Mouse (Mus musculus) midbrain, embryonic 11.5 days (tissue): ENCODE results near the gene AI597479. TPM values are rescaled to one million over a fixed set of nuclear protein-coding genes. Genes with fewer than 3 reads are reported as not detected.

Experiments used
- ATAC-seq: fragments of 200-750 bp; cut with Nextera tagmentation; 2 replicates; pipeline ENCODE4 v1.8.0; 2017; ENCODE audit warnings: moderate TSS enrichment, moderate library complexity; ENCODE audit not compliant: low FRiP score
- DNase-seq: peaks from one replicate; pipeline ENCODE4 v3.0.0; 2015; ENCODE audit warnings: low spot score; ENCODE audit errors: missing footprints
- H3K27ac ChIP-seq: fragments of 300-500 bp; sonication (generic); 2 replicates; pipeline ENCODE4 v1.5.1; 2014; ENCODE audit warnings: low read depth, low read length
- H3K27me3 ChIP-seq: fragments of 300-500 bp; sonication (generic); 2 replicates; pipeline ENCODE4 v1.6.1; 2014; ENCODE audit warnings: mild to moderate bottlenecking, low read length, moderate library complexity, mixed read lengths; ENCODE audit not compliant: control insufficient read depth, insufficient read depth
- H3K36me3 ChIP-seq: fragments of 300-500 bp; sonication (generic); 2 replicates; pipeline ENCODE4 v1.6.1; 2014; ENCODE audit warnings: mild to moderate bottlenecking, low read length, moderate library complexity, mixed read lengths; ENCODE audit not compliant: control insufficient read depth, insufficient read depth
- H3K4me1 ChIP-seq: fragments of 300-500 bp; sonication (generic); 2 replicates; pipeline ENCODE4 v1.6.1; 2014; ENCODE audit warnings: low read length; ENCODE audit not compliant: control insufficient read depth, insufficient read depth
- H3K4me2 ChIP-seq: fragments of 300-500 bp; sonication (generic); 2 replicates; pipeline ENCODE4 v1.6.1; 2014; ENCODE audit warnings: mild to moderate bottlenecking, moderate library complexity
- H3K4me3 ChIP-seq: fragments of 300-500 bp; sonication (generic); 2 replicates; pipeline ENCODE4 v1.5.1; 2014; ENCODE audit warnings: low read depth, low read length
- H3K9ac ChIP-seq: fragments of 300-500 bp; sonication (generic); 2 replicates; pipeline ENCODE4 v1.6.1; 2014; ENCODE audit warnings: low read length
- H3K9me3 ChIP-seq: fragments of 300-500 bp; sonication (generic); 2 replicates; pipeline ENCODE4 v1.6.1; 2016; ENCODE audit warnings: low read length; ENCODE audit not compliant: control insufficient read depth
- WGBS: fragments of 180-500 bp; shearing (Covaris S2); extraction: QIAGEN DNeasy Blood & Tissue Kit; methylation state at CpG from one replicate; pipeline ENCODE4 v1.1.7; 2014; 5-methylcytosine and 5-hydroxymethylcytosine counted together
- polyA plus RNA-seq: library from polyadenylated mRNA; unstranded; fragments of >200 nt; fragmentation: Nextera tagmentation; extraction: Ambion mirVana; gene quantifications from 2 replicates; pipeline ENCODE4 v1.2.1, GENCODE M21; 2014

The AI597479 gene
- polyA plus RNA-seq, 1 experiment from 2014 or later: 41.7 TPM

GRCm38 (mm10) chr1:43112882-43113281, 14.4 kb downstream of the AI597479 start:
- Histone ChIP-seq H3K36me3 (peaks cover 11% of the 10 kb centered on the region), H3K27me3 (no peaks in the 10 kb centered on the region), H3K9me3 (no peaks in the 10 kb centered on the region), H3K4me2 (no peak overlapping the region), H3K4me3 (no peak overlapping the region), H3K9ac (no peak overlapping the region), H3K27ac (no peak overlapping the region), H3K4me1 (no peaks in the 10 kb centered on the region)
- ATAC-seq (no peak), DNase-seq (no peak)
- WGBS: 88% methylated on average over 2 of the region's 2 CpGs

DNA sequence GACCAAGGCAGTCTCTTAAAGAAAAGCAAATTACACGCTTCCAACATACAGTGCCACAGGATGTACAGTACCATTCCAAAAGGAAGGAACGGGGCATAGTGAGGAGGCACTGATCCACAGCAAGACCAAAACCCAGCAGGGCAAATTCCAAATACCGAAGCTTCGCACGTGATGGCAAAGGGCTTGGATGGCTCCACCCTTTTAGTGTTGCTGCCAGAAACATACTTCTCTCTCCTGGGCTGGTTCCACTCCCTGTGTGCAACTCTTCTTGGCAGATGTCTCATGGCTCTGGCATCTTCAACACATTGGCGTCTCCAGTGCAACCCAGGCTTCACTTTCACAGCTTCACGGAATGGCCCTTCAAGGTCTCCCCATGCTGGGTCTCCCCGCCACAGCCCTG, 18.9 kb downstream of the AI597479 start:
- no peak overlapping the region for H3K9ac ChIP-seq
- H3K36me3 ChIP-seq: peaks cover 12% of the 10 kb centered on the region
- no peaks in the 10 kb centered on the region for H3K27me3 ChIP-seq
- ATAC-seq (no peak), DNase-seq (no peak)
- H3K27ac ChIP-seq: no peak overlapping the region
- no peaks in the 10 kb centered on the region for H3K4me1 ChIP-seq
- H3K4me2 ChIP-seq: no peak overlapping the region
- no peaks in the 10 kb centered on the region for H3K9me3 ChIP-seq
- H3K4me3 ChIP-seq: no peak overlapping the region
- 94% methylated on average over 8 of the region's 8 CpGs for WGBS

DNA sequence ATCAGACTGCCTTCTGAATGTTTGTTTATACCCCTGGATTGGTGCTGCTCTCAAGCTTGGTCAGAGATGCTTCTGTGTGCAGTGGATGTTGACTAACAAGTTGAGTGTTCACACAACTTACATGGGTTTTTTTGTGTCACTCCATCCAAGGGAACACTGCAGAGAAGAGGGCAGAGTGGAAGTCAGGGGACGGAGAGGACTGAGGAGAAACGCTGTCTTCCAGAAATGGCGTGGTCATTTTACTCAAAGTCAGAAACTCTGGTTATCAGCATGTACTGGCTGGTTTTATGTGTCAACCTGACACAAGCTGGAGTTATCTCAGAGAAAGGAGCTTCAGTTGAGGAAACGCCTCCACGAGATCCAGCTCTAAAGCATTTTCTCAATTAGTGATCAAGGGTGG, 22.4 kb downstream of the AI597479 start:
- Histone ChIP-seq H3K4me2 (no peak overlapping the region), H3K4me1 (no peaks in the 10 kb centered on the region), H3K4me3 (no peak overlapping the region), H3K9me3 (no peaks in the 10 kb centered on the region), H3K9ac (no peak overlapping the region), H3K27me3 (no peaks in the 10 kb centered on the region), H3K36me3 (peaks cover 12% of the 10 kb centered on the region), H3K27ac (no peak overlapping the region)
- no peak for DNase-seq
- no peak for ATAC-seq
- over 99% methylated on average over 5 of the region's 5 CpGs for WGBS

DNA sequence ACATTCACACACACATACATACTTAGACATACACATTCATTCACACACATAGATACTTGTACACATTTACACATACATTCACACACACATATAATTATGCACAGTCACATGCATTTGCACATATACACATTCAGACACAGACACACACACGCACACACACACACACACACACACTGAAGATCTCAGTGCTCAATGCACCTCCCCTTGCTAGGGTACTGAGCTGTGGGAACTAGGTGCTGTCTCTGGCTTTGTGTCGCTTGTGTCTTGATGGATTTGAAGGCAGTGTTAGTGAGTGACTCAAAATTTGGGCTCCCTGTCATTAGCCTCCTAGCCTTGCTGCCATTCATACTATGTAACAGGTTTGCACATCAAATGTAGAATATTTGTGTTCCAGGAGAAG, 24.1 kb downstream of the AI597479 start:
- H3K27ac ChIP-seq: no peak overlapping the region
- WGBS: 93% methylated on average over 2 of the region's 2 CpGs
- no peak overlapping the region for H3K4me3 ChIP-seq
- H3K4me2 ChIP-seq: no peak overlapping the region
- peaks cover 4% of the 10 kb centered on the region; the same call in 1 of the 2 replicates for H3K36me3 ChIP-seq
- H3K9me3 ChIP-seq: no peaks in the 10 kb centered on the region
- DNase-seq (no peak), ATAC-seq (no peak)
- no peaks in the 10 kb centered on the region for H3K4me1 ChIP-seq
- H3K9ac ChIP-seq: no peak overlapping the region
- no peaks in the 10 kb centered on the region for H3K27me3 ChIP-seq

- H3K4me3 ChIP-seq: no peak overlapping the region
- no peaks in the 10 kb centered on the region for H3K27me3 ChIP-seq
- no peaks in the 10 kb centered on the region for H3K9me3 ChIP-seq
- no peak overlapping the region for H3K4me2 ChIP-seq
- WGBS: 84% methylated on average over 4 of the region's 4 CpGs
- H3K4me1 ChIP-seq: no peaks in the 10 kb centered on the region
- ATAC-seq (no peak), DNase-seq (no peak)
- H3K27ac ChIP-seq: no peak overlapping the region
- no peak overlapping the region for H3K9ac ChIP-seq
- H3K36me3 ChIP-seq: no peaks in the 10 kb centered on the region
These were observed 26.2 kb downstream of the AI597479 start for GRCm38 (mm10) chr1:43124726-43125125.

DNA sequence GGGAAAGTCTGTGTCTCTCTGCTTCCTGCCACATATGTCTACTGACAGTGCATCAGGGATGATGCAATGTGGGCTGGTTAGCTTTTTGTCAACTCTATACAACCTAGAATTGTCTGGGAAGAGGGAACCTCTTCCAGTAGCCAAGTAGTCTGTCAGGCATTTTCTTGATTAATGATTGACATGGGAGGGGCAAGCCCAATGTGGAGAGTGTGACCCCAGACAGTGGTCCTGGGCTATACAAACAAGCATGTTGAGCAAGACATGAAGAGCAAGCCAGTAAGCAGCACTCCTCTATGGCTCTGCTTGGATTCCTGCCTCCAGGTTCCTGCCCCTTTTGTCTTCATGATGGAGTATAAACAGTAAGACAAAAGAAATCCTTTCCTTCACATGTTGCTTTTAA, 28.7 kb downstream of the AI597479 start:
- DNase-seq: no peak
- Histone ChIP-seq H3K36me3 (no peaks in the 10 kb centered on the region), H3K9me3 (no peaks in the 10 kb centered on the region), H3K4me3 (no peak overlapping the region), H3K4me1 (no peaks in the 10 kb centered on the region), H3K27ac (no peak overlapping the region), H3K4me2 (no peak overlapping the region), H3K27me3 (no peaks in the 10 kb centered on the region), H3K9ac (no peak overlapping the region)
- ATAC-seq: no peak

GRCm38 (mm10) chr1:43127820-43128610, 29.5 kb downstream of the AI597479 start:
- no peak overlapping the region for H3K27ac ChIP-seq
- WGBS: 86% methylated on average over 8 of the region's 8 CpGs
- H3K27me3 ChIP-seq: no peaks in the 10 kb centered on the region
- H3K4me2 ChIP-seq: no peak overlapping the region
- H3K9ac ChIP-seq: no peak overlapping the region
- no peaks in the 10 kb centered on the region for H3K36me3 ChIP-seq
- no peaks in the 10 kb centered on the region for H3K9me3 ChIP-seq
- no peak overlapping the region for H3K4me3 ChIP-seq
- no peaks in the 10 kb centered on the region for H3K4me1 ChIP-seq
- ATAC-seq: no peak
- no peak for DNase-seq

DNA sequence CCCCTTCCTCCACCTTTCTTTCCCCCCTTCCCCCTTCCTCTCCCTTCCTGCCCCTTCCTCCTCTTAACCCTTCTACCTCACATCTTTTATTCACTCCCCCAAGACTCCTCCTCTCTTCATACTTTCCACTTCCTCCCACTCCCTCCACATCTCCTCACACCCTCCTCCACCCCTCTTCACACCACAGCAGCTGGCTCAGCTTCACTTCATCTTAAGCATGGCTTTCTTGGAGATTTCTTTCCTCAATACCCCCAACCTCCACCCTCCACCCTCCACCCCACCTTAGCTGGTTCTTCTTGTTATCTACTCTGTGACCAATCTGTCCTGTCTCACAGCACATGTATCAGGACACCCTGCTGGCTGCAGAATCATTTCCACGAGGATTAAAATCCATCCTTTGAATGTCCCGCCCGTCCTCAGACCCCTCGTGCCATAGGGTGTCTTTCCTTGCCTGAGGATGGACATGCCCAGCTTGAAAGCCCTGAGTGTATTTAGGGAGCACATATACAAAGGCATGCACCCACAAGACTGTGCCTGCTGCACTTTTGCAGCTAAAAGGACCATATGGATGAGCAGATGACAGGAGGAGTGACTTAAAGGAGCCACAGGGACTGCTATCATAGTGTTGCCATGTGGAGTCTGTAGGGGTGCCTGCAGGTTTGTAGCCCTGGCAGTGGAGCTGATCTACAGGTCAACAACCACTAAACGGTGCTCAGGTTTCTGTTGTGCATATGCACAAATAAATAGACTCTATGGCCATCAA, 31.9 kb downstream of the AI597479 start:
- no peak overlapping the region for H3K27ac ChIP-seq
- 78% methylated on average over 5 of the region's 5 CpGs for WGBS

DNA sequence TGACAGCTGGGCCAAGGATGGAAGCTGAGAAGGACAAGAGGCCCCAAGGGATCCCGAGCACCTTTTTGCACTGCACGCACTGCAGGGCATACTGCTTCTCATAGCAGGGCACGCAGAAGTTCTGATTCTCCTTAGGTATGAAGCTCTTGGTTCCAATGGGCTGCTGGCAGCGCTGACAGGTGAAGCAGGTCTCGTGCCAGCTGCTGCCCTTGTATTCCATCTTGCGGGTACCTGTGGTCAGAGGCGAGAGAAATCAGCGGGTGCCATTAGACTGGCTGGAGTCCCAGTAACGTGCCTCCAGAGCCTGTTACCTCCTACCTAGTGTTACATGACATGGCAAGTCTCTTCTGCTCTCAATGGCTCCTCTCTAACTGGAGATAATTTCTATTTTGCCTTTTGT, 33.1 kb downstream of the AI597479 start:
- DNase-seq (no peak), ATAC-seq (no peak)
- Histone ChIP-seq H3K4me3 (no peak overlapping the region), H3K4me1 (no peaks in the 10 kb centered on the region), H3K36me3 (no peaks in the 10 kb centered on the region), H3K27me3 (no peaks in the 10 kb centered on the region), H3K27ac (no peak overlapping the region), H3K4me2 (no peak overlapping the region), H3K9ac (no peak overlapping the region), H3K9me3 (no peaks in the 10 kb centered on the region)
- 89% methylated on average over 9 of the region's 9 CpGs for WGBS

More for the DNA sequence above, 31.9 kb downstream of the AI597479 start:
- Histone ChIP-seq H3K9ac (no peak overlapping the region), H3K4me2 (no peak overlapping the region), H3K9me3 (no peaks in the 10 kb centered on the region), H3K27me3 (no peaks in the 10 kb centered on the region), H3K4me1 (no peaks in the 10 kb centered on the region), H3K36me3 (no peaks in the 10 kb centered on the region), H3K4me3 (no peak overlapping the region)
- ATAC-seq: no peak
- DNase-seq: no peak
